17 mouse cellular contexts compared by ENCODE assay signal in genomic region chr4:4437559-4437958, GRCm38 (mm10).
"Had no signal": no experiment of that assay in that cellular context is flagged by ENCODE, and none has a peak within 500 bp of the region (broad histone marks: within the 10 kb centered on the region; RNA-seq: fewer than 3 reads in every experiment).

No protein-coding gene starts in this region.

- H3K27me3 ChIP-seq: midbrain, embryonic 12.5 days; midbrain, embryonic 15.5 days; neural tube, embryonic 13.5 days; neural tube, embryonic 15.5 days; stomach, embryonic 15.5 days had no signal

- H3K4me2 ChIP-seq: lung, embryonic 14.5 days; midbrain, embryonic 12.5 days; midbrain, embryonic 15.5 days; neural tube, embryonic 13.5 days; neural tube, embryonic 15.5 days; stomach, embryonic 15.5 days had no signal

- ATAC-seq: midbrain, embryonic 15.5 days had no signal

- H3K9me3 ChIP-seq: midbrain, embryonic 10.5 days; midbrain, embryonic 12.5 days; midbrain, embryonic 15.5 days; neural tube, embryonic 13.5 days; neural tube, embryonic 15.5 days; stomach, embryonic 15.5 days had no signal

- DNase-seq: lung, adult 18-20 months; lung, embryonic 14.5 days; lung, postnatal 10 days; lung, postnatal 4 days; right cerebral cortex, postnatal 14 days; thymus, adult 18-20 months; thymus, postnatal 14 days; thymus, postnatal 36 days had no signal

- H3K36me3 ChIP-seq: midbrain, embryonic 10.5 days; midbrain, embryonic 12.5 days; midbrain, embryonic 15.5 days; neural tube, embryonic 13.5 days; neural tube, embryonic 15.5 days; stomach, embryonic 15.5 days had no signal

- H3K4me1 ChIP-seq: midbrain, embryonic 10.5 days; midbrain, embryonic 12.5 days; midbrain, embryonic 15.5 days; neural tube, embryonic 13.5 days; neural tube, embryonic 15.5 days; stomach, embryonic 15.5 days had no signal

- H3K4me3 ChIP-seq: midbrain, embryonic 10.5 days; midbrain, embryonic 12.5 days; midbrain, embryonic 15.5 days; myocyte; neural tube, embryonic 13.5 days; neural tube, embryonic 15.5 days; stomach, embryonic 15.5 days had no signal

- H3K27ac ChIP-seq: liver, embryonic 14.5 days; midbrain, embryonic 10.5 days; midbrain, embryonic 12.5 days; midbrain, embryonic 15.5 days; neural tube, embryonic 13.5 days; neural tube, embryonic 15.5 days; stomach, embryonic 15.5 days; stomach, postnatal 0 days had no signal

- H3K9ac ChIP-seq: liver, embryonic 14.5 days; lung, embryonic 14.5 days; midbrain, embryonic 12.5 days; midbrain, embryonic 15.5 days; neural tube, embryonic 13.5 days; neural tube, embryonic 15.5 days; stomach, embryonic 15.5 days had no signal
